Mouse (Mus musculus) forebrain, embryonic 11.5 days (tissue): ENCODE data around the gene Pth2r. TPM values are rescaled to one million over a fixed set of nuclear protein-coding genes. Genes with fewer than 3 reads are reported as not detected.

ENCODE experiments used
- ATAC-seq: fragments of 200-750 bp; cut with Nextera tagmentation; replicated peaks from 2 replicates; pipeline ENCODE4 v1.8.0; 2017; ENCODE audit warnings: moderate TSS enrichment; ENCODE audit not compliant: low FRiP score
- DNase-seq: peaks from one replicate; pipeline ENCODE4 v3.0.0-alpha.2; 2017; ENCODE audit warnings: low spot score
- H3K27ac ChIP-seq: fragments of 300-500 bp; sonication (generic); 2 replicates; pipeline ENCODE4 v1.5.1; 2014; ENCODE audit warnings: low read depth, low read length
- H3K27me3 ChIP-seq: fragments of 300-500 bp; sonication (generic); 2 replicates; pipeline ENCODE4 v1.6.1; 2014; ENCODE audit warnings: mild to moderate bottlenecking, low read length, mixed read lengths; ENCODE audit not compliant: control insufficient read depth, insufficient read depth
- H3K36me3 ChIP-seq: fragments of 300-500 bp; sonication (generic); 2 replicates; pipeline ENCODE4 v1.6.1; 2014; ENCODE audit warnings: mild to moderate bottlenecking, low read length, moderate library complexity, mixed read lengths; ENCODE audit not compliant: control insufficient read depth, insufficient read depth
- H3K4me1 ChIP-seq: fragments of 300-500 bp; sonication (generic); replicated peaks from 2 replicates; pipeline ENCODE4 v1.6.1; 2014; ENCODE audit warnings: low read length, mixed read lengths; ENCODE audit not compliant: control insufficient read depth, insufficient read depth
- H3K4me2 ChIP-seq: fragments of 300-500 bp; sonication (generic); 2 replicates; pipeline ENCODE4 v1.6.1; 2014; ENCODE audit warnings: low read depth, mild to moderate bottlenecking, low read length, moderate library complexity, mixed read lengths; ENCODE audit not compliant: severe bottlenecking
- H3K4me3 ChIP-seq: fragments of 300-500 bp; sonication (generic); 2 replicates; pipeline ENCODE4 v1.5.1; 2014; ENCODE audit warnings: low read depth, low read length
- H3K9ac ChIP-seq: fragments of 300-500 bp; sonication (generic); 2 replicates; pipeline ENCODE4 v1.6.1; 2014; ENCODE audit warnings: low read length
- H3K9me3 ChIP-seq: fragments of 300-500 bp; sonication (generic); 2 replicates; pipeline ENCODE4 v1.6.1; 2016; ENCODE audit warnings: low read length, mixed read lengths; ENCODE audit not compliant: control insufficient read depth
- WGBS: fragments of 180-500 bp; shearing (Covaris S2); extraction: QIAGEN DNeasy Blood & Tissue Kit; methylation state at CpG from one replicate; pipeline ENCODE4 v1.1.7; 2014; 5-methylcytosine and 5-hydroxymethylcytosine counted together
- polyA plus RNA-seq: library from polyadenylated mRNA; unstranded; fragments of >200 nt; fragmentation: Nextera tagmentation; extraction: Ambion mirVana; gene quantifications from 2 replicates; pipeline ENCODE4 v1.2.1, GENCODE M21; 2014

The Pth2r gene
- polyA plus RNA-seq, 1 experiment from 2014 or later = not detected

GRCm38 (mm10) chr1:65389621-65390020 lies 107.8 kb downstream of the Pth2r start:
- no peaks in the 10 kb centered on the region for H3K9me3 ChIP-seq
- H3K27me3 ChIP-seq = no peaks in the 10 kb centered on the region
- no peaks in the 10 kb centered on the region for H3K36me3 ChIP-seq
- no peak overlapping the region for H3K9ac ChIP-seq
- H3K27ac ChIP-seq = no peak overlapping the region
- H3K4me2 ChIP-seq = no peak overlapping the region
- ATAC-seq (no peak), DNase-seq (no peak)
- H3K4me3 ChIP-seq = no peak overlapping the region
- no peaks in the 10 kb centered on the region for H3K4me1 ChIP-seq
- 96% methylated on average over 15 of the region's 15 CpGs for WGBS

GRCm38 (mm10) chr1:65407441-65407840 lies 125.6 kb downstream of the Pth2r start:
- Histone ChIP-seq H3K4me1 (no peaks in the 10 kb centered on the region), H3K27ac (no peak overlapping the region), H3K4me2 (no peak overlapping the region), H3K36me3 (no peaks in the 10 kb centered on the region), H3K27me3 (no peaks in the 10 kb centered on the region), H3K9ac (no peak overlapping the region), H3K9me3 (no peaks in the 10 kb centered on the region), H3K4me3 (no peak overlapping the region)
- ATAC-seq = no peak
- WGBS = 92% methylated on average over 5 of the region's 5 CpGs
- DNase-seq = no peak

GRCm38 (mm10) chr1:65420909-65421308 lies 139.1 kb downstream of the Pth2r start:
- 92% methylated on average over 2 of the region's 2 CpGs for WGBS
- ATAC-seq (no peak), DNase-seq (no peak)
- Histone ChIP-seq H3K36me3 (no peaks in the 10 kb centered on the region), H3K27me3 (no peaks in the 10 kb centered on the region), H3K4me2 (no peak overlapping the region), H3K4me1 (no peaks in the 10 kb centered on the region), H3K9ac (no peak overlapping the region), H3K9me3 (no peaks in the 10 kb centered on the region), H3K4me3 (no peak overlapping the region), H3K27ac (no peak overlapping the region)

- H3K9me3 ChIP-seq = no peaks in the 10 kb centered on the region
Measured at GRCm38 (mm10) chr1:65422501-65423010, 140.7 kb downstream of the Pth2r start.

More at GRCm38 (mm10) chr1:65422501-65423010, 140.7 kb downstream of the Pth2r start:
- Histone ChIP-seq H3K4me3 (no peak overlapping the region), H3K4me2 (no peak overlapping the region), H3K27ac (no peak overlapping the region), H3K4me1 (no peaks in the 10 kb centered on the region), H3K9ac (no peak overlapping the region), H3K27me3 (no peaks in the 10 kb centered on the region), H3K36me3 (no peaks in the 10 kb centered on the region)
- DNase-seq = no peak
- no peak for ATAC-seq

Other genes starting within 250 kb of the Pth2r start
- 0.24 TPM in 1 of 2 replicates, not detected in the other for gene Akr1cl, start 249.3 kb upstream of the Pth2r start, polyA plus RNA-seq
- gene Cryge, start 230.9 kb upstream of the Pth2r start, polyA plus RNA-seq = 0.29 TPM in 1 of 2 replicates, not detected in the other
- gene Crygd, start 218.6 kb upstream of the Pth2r start, polyA plus RNA-seq = not detected in 2 replicates
- gene Crygc, start 208.4 kb upstream of the Pth2r start, polyA plus RNA-seq = 0.61 TPM in 1 of 2 replicates, not detected in the other
- not detected in 2 replicates for gene Crygb, start 199.8 kb upstream of the Pth2r start, polyA plus RNA-seq
- not detected in 2 replicates for gene Cryga, start 178.7 kb upstream of the Pth2r start, polyA plus RNA-seq
- not detected in 2 replicates for gene Gm28845, start 162.5 kb upstream of the Pth2r start, polyA plus RNA-seq
- gene D630023F18Rik, start 158.8 kb upstream of the Pth2r start, polyA plus RNA-seq = 0.16 and 0.21 TPM in 2 replicates
- gene Idh1, start 95.6 kb upstream of the Pth2r start, polyA plus RNA-seq = 306 and 321 TPM in 2 replicates
- gene Pikfyve, start 95.4 kb upstream of the Pth2r start, polyA plus RNA-seq = 20.4 and 24.2 TPM in 2 replicates